Mouse (Mus musculus) hindbrain, embryonic 13.5 days (tissue): Measurements from ENCODE around the gene Inppl1. TPM values are rescaled to one million over a fixed set of nuclear protein-coding genes. Genes with fewer than 3 reads are reported as not detected.

Experiments used
- ATAC-seq: fragments of 200-750 bp; cut with Nextera tagmentation; 2 replicates; pipeline ENCODE4 v1.8.0; 2017; ENCODE audit warnings: moderate TSS enrichment; ENCODE audit not compliant: low FRiP score
- H3K27ac ChIP-seq: fragments of 300-500 bp; sonication (generic); 2 replicates; pipeline ENCODE4 v1.5.1; 2015; ENCODE audit warnings: inconsistent platforms, mild to moderate bottlenecking, moderate library complexity
- H3K27me3 ChIP-seq: fragments of 300-500 bp; sonication (generic); 2 replicates; pipeline ENCODE4 v1.6.1; 2015; ENCODE audit warnings: mild to moderate bottlenecking, inconsistent platforms
- H3K36me3 ChIP-seq: fragments of 300-500 bp; sonication (generic); 2 replicates; pipeline ENCODE4 v1.6.1; 2015; ENCODE audit warnings: mild to moderate bottlenecking, inconsistent platforms
- H3K4me1 ChIP-seq: fragments of 300-500 bp; sonication (generic); replicated peaks from 2 replicates; pipeline ENCODE4 v1.6.1; 2015; ENCODE audit warnings: inconsistent platforms
- H3K4me2 ChIP-seq: fragments of 300-500 bp; sonication (generic); 2 replicates; pipeline ENCODE4 v1.6.1; 2015; ENCODE audit warnings: inconsistent platforms, mild to moderate bottlenecking, moderate library complexity
- H3K4me3 ChIP-seq: fragments of 300-500 bp; sonication (generic); 2 replicates; pipeline ENCODE4 v1.5.1; 2015; ENCODE audit warnings: mild to moderate bottlenecking, inconsistent platforms
- H3K9ac ChIP-seq: fragments of 300-500 bp; sonication (generic); 2 replicates; pipeline ENCODE4 v1.6.1; 2015; ENCODE audit warnings: mild to moderate bottlenecking, inconsistent platforms
- H3K9me3 ChIP-seq: fragments of 300-500 bp; sonication (generic); 2 replicates; pipeline ENCODE4 v1.6.1; 2016; ENCODE audit warnings: inconsistent platforms
- WGBS: fragments of 180-500 bp; shearing (Covaris S2); methylation state at CpG from one replicate; pipeline ENCODE4 v1.1.7; 2015; 5-methylcytosine and 5-hydroxymethylcytosine counted together
- microRNA-seq: library from miRNA; unstranded; fragments of <30 nt; microRNA quantifications from one replicate; pipeline ENCODE4, GENCODE M21; 2016
- polyA plus RNA-seq: library from polyadenylated mRNA; unstranded; fragments of >200 nt; fragmentation: Nextera tagmentation; extraction: Ambion mirVana; gene quantifications from 2 replicates; pipeline ENCODE4 v1.2.1, GENCODE M21; 2015

Gene Inppl1
- polyA plus RNA-seq, 1 experiment from 2014 or later, result 12.7 TPM

- Histone ChIP-seq H3K4me1 (peaks cover 35% of the 10 kb centered on the region), H3K27ac (0 out of 2 replicates have a peak overlapping the region, but pooled peaks have one; percentile 12), H3K4me2 (peak overlapping the region; percentile 70), H3K36me3 (peaks cover 21% of the 10 kb centered on the region), H3K27me3 (peaks cover 76% of the 10 kb centered on the region), H3K9me3 (no peaks in the 10 kb centered on the region), H3K9ac (peak overlapping the region; percentile 70), H3K4me3 (peak overlapping the region; percentile 43)
- WGBS, result under 1% methylated on average over 70 of the region's 71 CpGs
- ATAC-seq, result peak; percentile 46
Observed at GRCm38 (mm10) chr7:101821571-101822501, 16.2 kb downstream of the Inppl1 start.

- 3% methylated on average over 35 of the region's 35 CpGs for WGBS
- Histone ChIP-seq H3K9me3 (no peaks in the 10 kb centered on the region), H3K27ac (no peak overlapping the region), H3K4me1 (peaks cover 35% of the 10 kb centered on the region), H3K36me3 (0 out of 2 replicates have a peak, but pooled peaks cover 9% of the 10 kb centered on the region), H3K27me3 (peaks cover 87% of the 10 kb centered on the region), H3K4me3 (peak overlapping the region; percentile 43), H3K9ac (peak overlapping the region; percentile 46; the same call in 1 of the 2 replicates), H3K4me2 (peak overlapping the region; percentile 70)
- no peak for ATAC-seq
Observed at GRCm38 (mm10) chr7:101820295-101821030, 17.6 kb downstream of the Inppl1 start.

GRCm38 (mm10) chr7:101817861-101818401 is 20.1 kb downstream of the Inppl1 start, which contains the start of gene Phox2a:
TSS of gene Phox2a (plus strand) at chr7:101818313.
- Histone ChIP-seq H3K27ac (no peak within 1 kb of the TSS), H3K36me3 (no peaks in the 10 kb centered on the region), H3K4me2 (peak within 1 kb of the TSS; percentile 42), H3K9ac (peak within 1 kb of the TSS; percentile 49; the same call in 1 of the 2 replicates), H3K4me3 (peak within 1 kb of the TSS; percentile 22), H3K4me1 (peaks cover 32% of the 10 kb centered on the region), H3K9me3 (no peaks in the 10 kb centered on the region), H3K27me3 (peaks cover 79% of the 10 kb centered on the region)
- 1% methylated on average over 38 of the region's 45 CpGs for WGBS
- peak; percentile 34; the same call in 1 of the 2 replicates for ATAC-seq

- peaks cover 29% of the 10 kb centered on the region for H3K36me3 ChIP-seq
- no peak overlapping the region for H3K4me3 ChIP-seq
- no peak overlapping the region for H3K9ac ChIP-seq
- H3K4me1 ChIP-seq, result peaks cover 18% of the 10 kb centered on the region
- ATAC-seq, result no peak
- no peak overlapping the region for H3K27ac ChIP-seq
- no peaks in the 10 kb centered on the region for H3K27me3 ChIP-seq
- no peaks in the 10 kb centered on the region for H3K9me3 ChIP-seq
- 96% methylated on average over 1 of the region's 1 CpGs for WGBS
- no peak overlapping the region for H3K4me2 ChIP-seq
Observed at GRCm38 (mm10) chr7:101777053-101777452, 61.0 kb downstream of the Inppl1 start.

GRCm38 (mm10) chr7:101772687-101773086 is 65.3 kb downstream of the Inppl1 start:
- Histone ChIP-seq H3K4me2 (no peak overlapping the region), H3K27ac (no peak overlapping the region), H3K4me1 (peaks cover 43% of the 10 kb centered on the region), H3K9me3 (no peaks in the 10 kb centered on the region), H3K9ac (no peak overlapping the region), H3K4me3 (no peak overlapping the region), H3K27me3 (no peaks in the 10 kb centered on the region), H3K36me3 (peaks cover 3% of the 10 kb centered on the region)
- 40% methylated on average over 8 of the region's 8 CpGs for WGBS
- ATAC-seq, result peak; percentile 68

Small RNA genes within 50 kb of the gene (microRNA-seq; reads per million reads assigned to microRNA genes)
- not detected for gene Gm22655

Other genes with a start within 250 kb of the Inppl1 start
- 34.0 and 34.6 TPM in 2 replicates for gene Clpb, start 174.6 kb downstream of the Inppl1 start, polyA plus RNA-seq
- 1.9 and 2.4 TPM in 2 replicates for gene Phox2a, start 19.9 kb downstream of the Inppl1 start, polyA plus RNA-seq
- 3.3 and 3.5 TPM in 2 replicates for gene Folr2, start 19.0 kb upstream of the Inppl1 start, polyA plus RNA-seq
- gene Anapc15, start 25.5 kb upstream of the Inppl1 start, polyA plus RNA-seq, result 83.1 and 93.3 TPM in 2 replicates
- gene Folr1, start 32.6 kb upstream of the Inppl1 start, polyA plus RNA-seq, result 21.0 and 39.2 TPM in 2 replicates
- 151 and 156 TPM in 2 replicates for gene Lamtor1, start 67.7 kb upstream of the Inppl1 start, polyA plus RNA-seq
- gene Tomt, start 68.1 kb upstream of the Inppl1 start, polyA plus RNA-seq, result 0.40 and 0.48 TPM in 2 replicates
- 10.9 and 12.1 TPM in 2 replicates for gene Lrrc51, start 95.7 kb upstream of the Inppl1 start, polyA plus RNA-seq
- 50.8 and 53.3 TPM in 2 replicates for gene Numa1, start 95.9 kb upstream of the Inppl1 start, polyA plus RNA-seq
- 4.5 and 4.8 TPM in 2 replicates for gene Il18bp, start 180.5 kb upstream of the Inppl1 start, polyA plus RNA-seq
- 31.2 and 32.8 TPM in 2 replicates for gene Rnf121, start 227.2 kb upstream of the Inppl1 start, polyA plus RNA-seq
- gene Xndc1, start 227.3 kb upstream of the Inppl1 start, polyA plus RNA-seq, result 28.0 and 28.8 TPM in 2 replicates
- 1.2 and 1.4 TPM in 2 replicates for gene Xntrpc, start 227.5 kb upstream of the Inppl1 start, polyA plus RNA-seq
- gene Trpc2, start 244.9 kb upstream of the Inppl1 start, polyA plus RNA-seq, result 0.25 and 0.49 TPM in 2 replicates